Mouse (Mus musculus) ES-Bruce4 (cell line): ENCODE data around the gene Nlrc3. TPM values are rescaled to one million over a fixed set of nuclear protein-coding genes. Genes with fewer than 3 reads are reported as not detected.

Source experiments
- H3K27ac ChIP-seq: 2 replicates; pipeline ENCODE4 v1.5.1; 2012; ENCODE audit warnings: low read length, inconsistent platforms; ENCODE audit not compliant: insufficient read depth
- H3K27me3 ChIP-seq: 2 replicates; pipeline ENCODE4 v1.6.1; 2012; ENCODE audit warnings: mild to moderate bottlenecking, low read length, inconsistent platforms; ENCODE audit not compliant: control insufficient read depth, poor library complexity, insufficient read depth, severe bottlenecking
- H3K36me3 ChIP-seq: 2 replicates; pipeline ENCODE4 v1.6.1; 2012; ENCODE audit warnings: inconsistent platforms, mild to moderate bottlenecking, low read length, moderate library complexity; ENCODE audit not compliant: control insufficient read depth, poor library complexity, insufficient read depth, severe bottlenecking
- H3K4me1 ChIP-seq: one replicate; pipeline ENCODE4 v1.8.1; 2011; ENCODE audit warnings: low read length; ENCODE audit not compliant: control insufficient read depth, insufficient read depth
- H3K4me3 ChIP-seq: 2 replicates; pipeline ENCODE4 v1.5.1; 2011; ENCODE audit warnings: low read depth, mild to moderate bottlenecking, low read length
- H3K9ac ChIP-seq: 2 replicates; pipeline ENCODE4 v1.6.1; 2012; ENCODE audit warnings: low read depth, mild to moderate bottlenecking, inconsistent platforms; ENCODE audit not compliant: poor library complexity, severe bottlenecking
- H3K9me3 ChIP-seq: replicated peaks from 2 replicates; pipeline ENCODE4 v1.6.1; 2012; ENCODE audit warnings: mild to moderate bottlenecking, low read length, inconsistent platforms; ENCODE audit not compliant: control insufficient read depth, poor library complexity, insufficient read depth, severe bottlenecking
- CTCF ChIP-seq: IDR thresholded peaks from one replicate; pipeline ENCODE4 v1.8.1; 2011; ENCODE audit warnings: low read depth, low read length
- EP300 ChIP-seq: IDR thresholded peaks from 2 replicates; pipeline ENCODE4 v1.6.1; 2011; ENCODE audit warnings: low read depth, low read length; ENCODE audit not compliant: insufficient read depth
- POLR2A ChIP-seq: IDR thresholded peaks from one replicate; pipeline ENCODE4 v1.8.1; 2011; ENCODE audit warnings: low read length; ENCODE audit not compliant: insufficient read depth
- polyA plus RNA-seq: library from polyadenylated mRNA; stranded (reverse); fragments of >200 nt; gene quantifications from 2 replicates; pipeline ENCODE4 v1.2.4, GENCODE M21; 2011; ENCODE audit warnings: low read depth; ENCODE audit not compliant: missing spikeins, insufficient read depth, insufficient read length

The Nlrc3 gene
- polyA plus RNA-seq, 1 experiment, result 0.49 TPM

DNA sequence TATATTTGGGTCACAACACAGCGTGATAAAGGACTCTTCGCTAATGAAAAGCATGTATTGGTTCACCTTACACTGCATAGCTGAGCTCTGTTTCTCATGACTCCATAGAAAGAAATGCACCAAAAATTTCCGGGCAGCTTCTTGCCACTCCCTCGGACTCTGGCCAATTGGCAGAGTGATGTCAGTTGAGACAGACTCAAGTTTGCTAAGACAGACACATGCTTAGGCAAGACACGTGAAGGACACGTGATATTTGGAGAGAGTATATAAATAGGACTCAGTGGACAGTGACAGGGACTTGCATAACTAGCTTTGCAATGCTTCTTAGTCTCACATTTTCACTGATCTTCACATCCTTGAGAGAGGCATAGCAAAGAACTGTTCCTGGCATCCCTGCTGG lies 20.1 kb downstream of the Nlrc3 start:
- no peaks in the 10 kb centered on the region for H3K9me3 ChIP-seq
- H3K4me1 ChIP-seq, result no peaks in the 10 kb centered on the region
- TF ChIP-seq CTCF (no peak), POLR2A (no peak), EP300 (no peak)
- no peaks in the 10 kb centered on the region for H3K27me3 ChIP-seq
- no peak overlapping the region for H3K27ac ChIP-seq
- H3K9ac ChIP-seq, result no peak overlapping the region
- H3K36me3 ChIP-seq, result no peaks in the 10 kb centered on the region
- H3K4me3 ChIP-seq, result no peak overlapping the region

- Histone ChIP-seq H3K4me1 (no peaks in the 10 kb centered on the region), H3K36me3 (no peaks in the 10 kb centered on the region), H3K4me3 (no peak overlapping the region), H3K9me3 (no peaks in the 10 kb centered on the region), H3K9ac (no peak overlapping the region), H3K27ac (no peak overlapping the region), H3K27me3 (no peaks in the 10 kb centered on the region)
- TF ChIP-seq EP300, result no peak
- no peak for TF ChIP-seq POLR2A
- no peak for TF ChIP-seq CTCF
These were observed 25.3 kb downstream of the Nlrc3 start for GRCm38 (mm10) chr16:3951141-3951540.

GRCm38 (mm10) chr16:3934701-3935100 lies 41.7 kb downstream of the Nlrc3 start:
- no peak overlapping the region for H3K27ac ChIP-seq
- no peak overlapping the region for H3K9ac ChIP-seq
- no peak for TF ChIP-seq POLR2A
- no peak for TF ChIP-seq EP300
- H3K36me3 ChIP-seq, result no peaks in the 10 kb centered on the region
- H3K4me1 ChIP-seq, result no peaks in the 10 kb centered on the region
- no peaks in the 10 kb centered on the region for H3K27me3 ChIP-seq
- H3K9me3 ChIP-seq, result no peaks in the 10 kb centered on the region
- no peak overlapping the region for H3K4me3 ChIP-seq

- Histone ChIP-seq H3K9ac (no peak overlapping the region), H3K4me3 (no peak overlapping the region), H3K27me3 (no peaks in the 10 kb centered on the region), H3K9me3 (no peaks in the 10 kb centered on the region), H3K27ac (no peak overlapping the region), H3K4me1 (peaks cover 2% of the 10 kb centered on the region), H3K36me3 (no peaks in the 10 kb centered on the region)
- TF ChIP-seq CTCF (no peak), POLR2A (no peak), EP300 (no peak)
These were observed 42.3 kb downstream of the Nlrc3 start for GRCm38 (mm10) chr16:3934091-3934490.

DNA sequence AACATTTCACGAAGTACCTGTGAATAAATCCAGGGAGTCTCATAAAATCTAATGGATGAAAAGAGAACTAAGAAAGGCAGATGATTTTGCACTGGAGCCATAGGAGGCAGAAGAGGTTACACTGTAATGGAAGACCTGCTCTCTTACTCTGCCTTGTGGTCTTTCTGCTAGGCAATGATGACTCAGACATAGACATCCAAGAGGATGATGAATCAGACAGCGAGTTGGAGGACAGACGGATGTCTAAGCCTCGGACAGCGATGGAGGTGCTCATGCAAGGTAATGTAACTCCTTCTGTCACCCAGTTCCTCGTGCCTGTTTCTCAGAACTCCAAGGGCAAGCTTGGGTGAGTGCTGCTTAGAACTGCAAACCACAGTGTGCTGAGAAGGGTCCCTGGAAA lies 42.9 kb downstream of the Nlrc3 start:
- no peak for TF ChIP-seq CTCF
- TF ChIP-seq EP300, result no peak
- no peak for TF ChIP-seq POLR2A
- no peaks in the 10 kb centered on the region for H3K27me3 ChIP-seq
- no peak overlapping the region for H3K27ac ChIP-seq
- H3K4me1 ChIP-seq, result peaks cover 2% of the 10 kb centered on the region
- H3K4me3 ChIP-seq, result no peak overlapping the region
- H3K36me3 ChIP-seq, result no peaks in the 10 kb centered on the region
- no peaks in the 10 kb centered on the region for H3K9me3 ChIP-seq
- H3K9ac ChIP-seq, result no peak overlapping the region

- H3K4me1 ChIP-seq, result peaks cover 2% of the 10 kb centered on the region
- no peaks in the 10 kb centered on the region for H3K27me3 ChIP-seq
- no peak for TF ChIP-seq EP300
- TF ChIP-seq POLR2A, result no peak
- no peak for TF ChIP-seq CTCF
- no peak overlapping the region for H3K9ac ChIP-seq
- no peaks in the 10 kb centered on the region for H3K9me3 ChIP-seq
- no peak overlapping the region for H3K27ac ChIP-seq
- no peak overlapping the region for H3K4me3 ChIP-seq
- H3K36me3 ChIP-seq, result no peaks in the 10 kb centered on the region
These were observed 47.3 kb downstream of the Nlrc3 start for GRCm38 (mm10) chr16:3929151-3929550.
